8 mouse cellular contexts compared by ENCODE assay signal in the genomic region with DNA sequence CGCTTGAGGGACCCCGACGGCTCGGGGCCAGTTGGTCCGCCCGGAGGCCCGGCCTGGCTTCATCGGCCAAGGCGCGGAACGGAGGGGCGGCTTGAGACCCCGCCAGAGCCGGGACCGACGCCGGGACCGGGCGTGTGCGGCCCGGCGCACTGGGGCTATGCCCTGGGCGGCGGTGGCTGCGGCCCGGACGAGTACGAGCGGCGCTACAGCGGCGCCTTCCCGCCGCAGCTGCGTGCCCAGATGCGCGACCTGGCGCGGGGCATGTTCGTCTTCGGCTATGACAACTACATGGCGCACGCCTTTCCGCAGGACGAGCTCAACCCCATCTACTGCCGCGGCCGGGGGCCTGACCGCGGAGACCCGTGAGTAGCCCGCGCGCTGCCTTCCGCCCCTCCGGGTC. TPM values are rescaled to one million over a fixed set of nuclear protein-coding genes. Genes with fewer than 3 reads are reported as not detected.
A peak's percentile ranks its signal among the peaks of the same experiment; 100 is the strongest.
DNase-seq lines count a peak whose midpoint lies in the region; ATAC-seq and TF ChIP-seq lines count a peak whose summit lies in the region.

No protein-coding gene starts in this region.

- WGBS in embryonic facial prominence, embryonic 12.5 days, result under 1% methylated on average over 56 of the region's 56 CpGs
- WGBS in hindbrain, embryonic 10.5 days, result under 1% methylated on average over 56 of the region's 56 CpGs
- WGBS in limb, embryonic 12.5 days, result under 1% methylated on average over 56 of the region's 56 CpGs
- under 1% methylated on average over 55 of the region's 56 CpGs for WGBS in midbrain, embryonic 13.5 days

- peak overlapping the region; percentile 87 for H3K4me2 ChIP-seq in embryonic facial prominence, embryonic 12.5 days (replicated peaks)
- peak overlapping the region; percentile 78 for H3K4me2 ChIP-seq in limb, embryonic 12.5 days
- H3K4me2 ChIP-seq in midbrain, embryonic 13.5 days (replicated peaks), result peak overlapping the region; percentile 82

- peak overlapping the region; percentile 20; the same call in 1 of the 2 replicates for H3K27ac ChIP-seq in ES-E14 (ENCODE audit: insufficient read depth, low read depth, low read length, poor library complexity, severe bottlenecking)
- peak overlapping the region; percentile 81 for H3K27ac ChIP-seq in embryonic facial prominence, embryonic 12.5 days
- H3K27ac ChIP-seq in hindbrain, embryonic 10.5 days, result peak overlapping the region; percentile 95
- peak overlapping the region; percentile 87 for H3K27ac ChIP-seq in limb, embryonic 12.5 days
- peak overlapping the region; percentile 66 for H3K27ac ChIP-seq in midbrain, embryonic 13.5 days

- peak overlapping the region; percentile 88 to 94 for H3K4me3 ChIP-seq in ES-E14 (ENCODE audit: insufficient read depth in 1 of 2, low read depth in 1 of 2, low read length in 2 of 2, poor library complexity in 1 of 2, severe bottlenecking in 1 of 2)
- H3K4me3 ChIP-seq in embryonic facial prominence, embryonic 12.5 days, result peak overlapping the region; percentile 90
- peak overlapping the region; percentile 92 for H3K4me3 ChIP-seq in hindbrain, embryonic 10.5 days
- peak overlapping the region; percentile 84 for H3K4me3 ChIP-seq in limb, embryonic 12.5 days (replicated peaks)
- peak overlapping the region; percentile 89 for H3K4me3 ChIP-seq in midbrain, embryonic 13.5 days (replicated peaks)

- no peaks in the 10 kb centered on the region for H3K9me3 ChIP-seq in ES-E14 (ENCODE audit: control insufficient read depth, insufficient read depth, low read depth, low read length)
- no peaks in the 10 kb centered on the region for H3K9me3 ChIP-seq in embryonic facial prominence, embryonic 12.5 days
- H3K9me3 ChIP-seq in hindbrain, embryonic 10.5 days, result no peaks in the 10 kb centered on the region
- H3K9me3 ChIP-seq in limb, embryonic 12.5 days, result no peaks in the 10 kb centered on the region
- H3K9me3 ChIP-seq in midbrain, embryonic 13.5 days, result no peaks in the 10 kb centered on the region

- DNase-seq in gastrocnemius, adult 18-20 months (ENCODE audit: low spot score), result peak; percentile 28
- no peak for DNase-seq in gastrocnemius, postnatal 25 days
- no peak for DNase-seq in ES-E14 (ENCODE audit: low read depth, low spot score)
- DNase-seq in hindbrain, embryonic 10.5 days (ENCODE audit: low spot score), result no peak
- peak; percentile 53 to 60 for DNase-seq in thymus, postnatal 10 days (ENCODE audit: low spot score in 2 of 2)

- peak overlapping the region; percentile 86 for H3K9ac ChIP-seq in ES-E14 (ENCODE audit: insufficient read depth, low read depth, low read length, poor library complexity, severe bottlenecking)
- peak overlapping the region; percentile 94 for H3K9ac ChIP-seq in embryonic facial prominence, embryonic 12.5 days
- H3K9ac ChIP-seq in limb, embryonic 12.5 days (replicated peaks), result peak overlapping the region; percentile 83
- H3K9ac ChIP-seq in midbrain, embryonic 13.5 days (replicated peaks), result peak overlapping the region; percentile 88

- in situ Hi-C loops in ES-E14 (cut with MboI; ENCODE audit: low sequenced_read_pairs in 2 of 2, unreplicated experiment in 2 of 2), result no loop called here

- H3K36me3 ChIP-seq in ES-E14 (ENCODE audit: control insufficient read depth, insufficient read depth, low read length, poor library complexity, severe bottlenecking), result no peaks in the 10 kb centered on the region
- no peaks in the 10 kb centered on the region for H3K36me3 ChIP-seq in embryonic facial prominence, embryonic 12.5 days
- peaks cover 13% of the 10 kb centered on the region for H3K36me3 ChIP-seq in hindbrain, embryonic 10.5 days
- peaks cover 4% of the 10 kb centered on the region; the same call in 1 of the 2 replicates for H3K36me3 ChIP-seq in limb, embryonic 12.5 days
- H3K36me3 ChIP-seq in midbrain, embryonic 13.5 days, result no peaks in the 10 kb centered on the region

- no peak; the same call in 1 of the 2 replicates for ATAC-seq in embryonic facial prominence, embryonic 12.5 days (ENCODE audit: insufficient number of reproducible peaks, insufficient read depth, low FRiP score, low TSS enrichment)
- no peak; the same call in 1 of the 2 replicates for ATAC-seq in limb, embryonic 12.5 days (ENCODE audit: insufficient number of reproducible peaks, insufficient read depth, low FRiP score, low TSS enrichment, low read depth)
- peak; percentile 78 for ATAC-seq in midbrain, embryonic 13.5 days

- peaks cover 2 to 5% of the 10 kb centered on the region in 2 experiments; a peak in 1 of 4 replicates for H3K4me1 ChIP-seq in ES-E14 (ENCODE audit: control insufficient read depth in 2 of 2, insufficient read depth in 2 of 2, low read length in 2 of 2, poor library complexity in 1 of 2)
- H3K4me1 ChIP-seq in embryonic facial prominence, embryonic 12.5 days, result peaks cover 17% of the 10 kb centered on the region
- H3K4me1 ChIP-seq in hindbrain, embryonic 10.5 days (replicated peaks), result peaks cover 22% of the 10 kb centered on the region
- peaks cover 19% of the 10 kb centered on the region for H3K4me1 ChIP-seq in limb, embryonic 12.5 days (replicated peaks)
- peaks cover 20% of the 10 kb centered on the region for H3K4me1 ChIP-seq in midbrain, embryonic 13.5 days (replicated peaks)

- no peaks in the 10 kb centered on the region for H3K27me3 ChIP-seq in embryonic facial prominence, embryonic 12.5 days
- no peaks in the 10 kb centered on the region for H3K27me3 ChIP-seq in hindbrain, embryonic 10.5 days (ENCODE audit: insufficient read depth, poor library complexity, severe bottlenecking)
- H3K27me3 ChIP-seq in limb, embryonic 12.5 days, result no peaks in the 10 kb centered on the region
- H3K27me3 ChIP-seq in midbrain, embryonic 13.5 days, result no peaks in the 10 kb centered on the region

TF ChIP-seq in ES-E14, 5 proteins besides CTCF, POLR2A, EP300 and RAD21:
- TF ChIP-seq ZC3H11A (IDR thresholded peaks at IDR 0.05; ENCODE audit: borderline replicate concordance, low read depth, low read length) (no peak), HCFC1 (IDR thresholded peaks at IDR 0.05; ENCODE audit: borderline replicate concordance, insufficient read depth, low read length) (no peak), MAFK (IDR thresholded peaks at IDR 0.05; ENCODE audit: insufficient read depth, low read depth, low read length) (no peak), ZNF384 (IDR thresholded peaks at IDR 0.05; ENCODE audit: low read depth, low read length) (no peak), CHD2 (IDR thresholded peaks at IDR 0.05; ENCODE audit: low read depth, low read length) (no peak)

RNA-seq across cellular contexts. Expression of a gene that starts 0.4 kb away (rescaled TPM):
- total RNA-seq in gastrocnemius, adult 18-20 months (2021), result 1 to 10 TPM; 2.7 to 5.1 TPM
- total RNA-seq in gastrocnemius, postnatal 25 days (2021), result 1 to 10 TPM; 6.2 to 7.2 TPM
- 27.6 and 29.4 TPM in 2 replicates for total RNA-seq in ES-E14 (2012; rRNA removed)
- polyA plus RNA-seq in embryonic facial prominence, embryonic 12.5 days (2016; fragmentation: Nextera tagmentation; extraction: Ambion mirVana), result 22.2 and 26.0 TPM in 2 replicates
- polyA plus RNA-seq in hindbrain, embryonic 10.5 days (2016; fragmentation: Nextera tagmentation; extraction: Ambion mirVana), result 16.7 and 16.8 TPM in 2 replicates
- polyA plus RNA-seq in limb, embryonic 12.5 days (2016; fragmentation: Nextera tagmentation; extraction: Ambion mirVana), result 20.1 and 21.6 TPM in 2 replicates
- 5.0 and 6.6 TPM in 2 replicates for polyA plus RNA-seq in midbrain, embryonic 13.5 days (2015; fragmentation: Nextera tagmentation; extraction: Ambion mirVana)

RNA-seq across cellular contexts. Expression of a gene that starts 46.0 kb away (rescaled TPM):
- total RNA-seq in gastrocnemius, adult 18-20 months (2021), result 100 to 1,000 TPM; 114 to 126 TPM
- 10 to 100 TPM; 89.1 to 93.3 TPM for total RNA-seq in gastrocnemius, postnatal 25 days (2021)
- total RNA-seq in ES-E14 (2012; rRNA removed), result 45.1 and 45.8 TPM in 2 replicates
- polyA plus RNA-seq in embryonic facial prominence, embryonic 12.5 days (2016; fragmentation: Nextera tagmentation; extraction: Ambion mirVana), result 60.9 and 69.5 TPM in 2 replicates
- 63.5 and 65.9 TPM in 2 replicates for polyA plus RNA-seq in hindbrain, embryonic 10.5 days (2016; fragmentation: Nextera tagmentation; extraction: Ambion mirVana)
- polyA plus RNA-seq in limb, embryonic 12.5 days (2016; fragmentation: Nextera tagmentation; extraction: Ambion mirVana), result 54.1 and 60.1 TPM in 2 replicates
- polyA plus RNA-seq in midbrain, embryonic 13.5 days (2015; fragmentation: Nextera tagmentation; extraction: Ambion mirVana), result 82.3 and 83.5 TPM in 2 replicates

Comparison
In these comparisons a context has a peak if more than half of its experiments do, and no peak if none do; other contexts are left out.
1. DNase-seq: peak in gastrocnemius, adult 18-20 months (single experiment) and thymus, postnatal 10 days (2 of 2); none in gastrocnemius, postnatal 25 days (single experiment), ES-E14 (single experiment) and hindbrain, embryonic 10.5 days (single experiment).
2. H3K27ac ChIP-seq: peak in every context shown above with its lines; median percentile 95 in hindbrain, embryonic 10.5 days; 87 in limb, embryonic 12.5 days; 81 in embryonic facial prominence, embryonic 12.5 days; 66 in midbrain, embryonic 13.5 days; 20 in ES-E14.
3. Peak in every context shown above with its lines, with median percentiles within 50 percentile points of each other: H3K4me3 ChIP-seq, H3K9ac ChIP-seq and H3K4me2 ChIP-seq.